Mouse (Mus musculus) E14TG2a.4 (cell line): ENCODE measurements around the gene Riok1.

ENCODE experiments used
- CTCF ChIP-seq: conservative IDR thresholded peaks from 2 replicates; pipeline ENCODE4 v1.5.1; 2014; ENCODE audit warnings: low read length
- POU5F1 ChIP-seq: IDR thresholded peaks from 2 replicates; pipeline ENCODE4 v1.6.1; 2014; ENCODE audit warnings: low read length, borderline replicate concordance

DNA sequence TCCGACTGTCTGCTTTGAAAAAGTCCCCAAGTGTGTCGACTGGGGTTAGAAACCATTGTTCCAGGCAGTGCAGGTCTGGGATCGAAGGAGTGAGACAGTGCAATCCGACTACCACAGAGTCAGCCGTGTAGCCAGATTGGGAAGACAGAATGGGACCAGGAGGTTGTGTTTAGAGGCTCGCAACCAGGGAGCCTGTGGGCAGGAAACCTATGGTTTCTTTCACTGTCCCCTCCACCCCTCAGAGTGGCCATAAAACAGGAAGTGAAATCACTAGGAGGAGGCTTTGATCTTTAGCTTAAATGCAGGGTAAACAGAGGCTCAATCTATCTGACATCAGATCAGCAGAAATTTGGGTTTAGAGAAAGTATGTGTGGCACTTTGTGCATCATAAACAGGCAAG is 42.0 kb downstream of the Riok1 start:
- TF ChIP-seq CTCF (no peak), POU5F1 (no peak)
